Mouse (Mus musculus): ENCODE data around the gene Gatb.

DNA sequence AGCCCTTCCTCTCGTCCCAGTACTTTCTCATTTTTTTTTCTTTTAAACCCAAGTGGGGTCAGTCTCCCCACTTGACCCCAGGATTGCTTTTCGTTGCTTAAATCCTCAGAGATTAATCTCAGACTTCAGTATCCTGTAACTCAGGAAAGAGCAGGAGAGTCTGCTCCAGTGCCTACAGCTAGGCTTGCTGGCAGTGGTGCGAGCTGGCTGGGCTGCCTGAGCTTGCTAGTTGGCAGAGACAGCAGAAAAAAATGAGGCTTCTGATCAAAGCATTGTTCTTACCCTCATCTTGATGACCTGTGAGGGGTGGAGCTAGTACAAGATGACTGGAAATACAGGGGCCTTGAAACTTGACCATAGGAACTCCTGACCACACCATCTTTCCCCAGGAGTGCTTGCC is 20.5 kb downstream of the Gatb start:
- TF ChIP-seq CTCF (IDR thresholded peaks at IDR 0.05; ENCODE audit: extremely low read depth, insufficient read length, insufficient replicate concordance, low read depth, low read length) (no peak), POLR2A (IDR thresholded peaks at IDR 0.05; ENCODE audit: low read depth, low read length) (no peak)
